Mouse (Mus musculus) embryonic facial prominence, embryonic 12.5 days (tissue): ENCODE results near the gene Slc35f1. TPM values are rescaled to one million over a fixed set of nuclear protein-coding genes. Genes with fewer than 3 reads are reported as not detected.

Experiments
- ATAC-seq: fragments of 200-750 bp; cut with Nextera tagmentation; 2 replicates; pipeline ENCODE4 v1.8.0; 2017; ENCODE audit not compliant: insufficient number of reproducible peaks, insufficient read depth, low FRiP score, low TSS enrichment
- H3K27ac ChIP-seq: fragments of 300-500 bp; sonication (generic); 2 replicates; pipeline ENCODE4 v1.5.1; 2016; ENCODE audit warnings: mild to moderate bottlenecking
- H3K27me3 ChIP-seq: fragments of 300-500 bp; sonication (generic); 2 replicates; pipeline ENCODE4 v1.6.1; 2016; ENCODE audit warnings: mild to moderate bottlenecking, moderate library complexity
- H3K36me3 ChIP-seq: fragments of 300-500 bp; sonication (generic); 2 replicates; pipeline ENCODE4 v1.6.1; 2016; ENCODE audit warnings: mild to moderate bottlenecking
- H3K4me1 ChIP-seq: fragments of 300-500 bp; sonication (generic); 2 replicates; pipeline ENCODE4 v1.6.1; 2016
- H3K4me2 ChIP-seq: fragments of 300-500 bp; sonication (generic); replicated peaks from 2 replicates; pipeline ENCODE4 v1.6.1; 2016; ENCODE audit warnings: mild to moderate bottlenecking, moderate library complexity
- H3K4me3 ChIP-seq: fragments of 300-500 bp; sonication (generic); 2 replicates; pipeline ENCODE4 v1.5.1; 2016; ENCODE audit warnings: mild to moderate bottlenecking
- H3K9ac ChIP-seq: fragments of 300-500 bp; sonication (generic); 2 replicates; pipeline ENCODE4 v1.6.1; 2016; ENCODE audit warnings: mild to moderate bottlenecking, moderate library complexity
- H3K9me3 ChIP-seq: fragments of 300-500 bp; sonication (generic); 2 replicates; pipeline ENCODE4 v1.6.1; 2016; ENCODE audit warnings: mild to moderate bottlenecking, moderate library complexity
- WGBS: fragments of 180-500 bp; shearing (Covaris S2); methylation state at CpG from one replicate; pipeline ENCODE4 v1.1.7; 2016; 5-methylcytosine and 5-hydroxymethylcytosine counted together
- polyA plus RNA-seq: library from polyadenylated mRNA; unstranded; fragments of >200 nt; fragmentation: Nextera tagmentation; extraction: Ambion mirVana; gene quantifications from 2 replicates; pipeline ENCODE4 v1.2.1, GENCODE M21; 2016

Slc35f1 gene
- polyA plus RNA-seq, 1 experiment from 2014 or later = 4.6 TPM

DNA sequence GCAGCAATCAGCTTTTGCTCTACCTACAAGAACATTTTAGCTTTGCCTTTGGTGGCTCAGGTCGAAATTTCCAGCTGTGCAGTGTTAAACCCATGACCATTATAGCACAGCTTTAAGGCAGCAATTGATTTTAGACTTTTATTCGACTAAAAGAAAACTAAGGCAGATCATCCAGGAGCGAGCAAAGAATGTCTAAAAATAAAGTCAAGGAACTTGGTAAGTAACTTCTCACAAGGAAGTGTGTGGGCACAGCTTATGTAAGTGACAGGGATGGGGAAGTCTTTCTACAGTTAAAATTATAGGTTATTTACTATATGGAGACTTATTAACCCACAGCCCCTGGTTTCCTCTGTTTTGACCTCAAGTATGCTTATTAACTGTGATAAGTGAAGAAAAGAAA, 262.2 kb downstream of the Slc35f1 start:
- ATAC-seq = no peak
- no peaks in the 10 kb centered on the region for H3K27me3 ChIP-seq
- no peak overlapping the region for H3K27ac ChIP-seq
- H3K4me2 ChIP-seq = no peak overlapping the region
- H3K4me1 ChIP-seq = no peaks in the 10 kb centered on the region
- no peak overlapping the region for H3K9ac ChIP-seq
- 79% methylated on average over 3 of the region's 3 CpGs for WGBS
- no peaks in the 10 kb centered on the region for H3K9me3 ChIP-seq
- no peak overlapping the region for H3K4me3 ChIP-seq
- no peaks in the 10 kb centered on the region for H3K36me3 ChIP-seq

GRCm38 (mm10) chr10:52956728-52957127, 266.4 kb downstream of the Slc35f1 start:
- Histone ChIP-seq H3K4me3 (no peak overlapping the region), H3K4me2 (no peak overlapping the region), H3K9me3 (no peaks in the 10 kb centered on the region), H3K9ac (no peak overlapping the region), H3K36me3 (no peaks in the 10 kb centered on the region), H3K27me3 (no peaks in the 10 kb centered on the region), H3K4me1 (no peaks in the 10 kb centered on the region), H3K27ac (no peak overlapping the region)
- no peak for ATAC-seq
- WGBS = 72% methylated on average over 4 of the region's 4 CpGs

DNA sequence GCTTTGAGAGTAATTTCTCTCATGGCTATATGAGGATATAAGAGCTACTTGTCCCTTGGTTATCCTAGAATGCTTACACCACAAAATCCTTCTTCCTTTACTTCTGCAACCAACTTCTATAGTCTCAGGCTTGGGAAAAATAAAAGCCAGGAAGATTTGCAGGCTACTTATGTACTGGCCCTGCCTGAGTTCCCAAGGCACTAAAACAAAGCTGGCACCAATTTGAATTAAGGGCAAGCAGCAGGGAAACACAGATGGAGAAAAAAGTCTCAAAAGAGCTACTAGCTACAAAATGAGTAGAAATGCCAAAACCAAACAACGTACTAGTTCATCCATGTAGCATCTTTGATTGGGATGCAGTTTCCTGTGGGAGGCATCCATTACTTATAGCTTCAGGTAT, 288.9 kb downstream of the Slc35f1 start:
- no peak overlapping the region for H3K27ac ChIP-seq
- WGBS = 88% methylated on average over 1 of the region's 1 CpGs
- no peak overlapping the region for H3K9ac ChIP-seq
- H3K4me1 ChIP-seq = no peaks in the 10 kb centered on the region
- H3K9me3 ChIP-seq = no peaks in the 10 kb centered on the region
- H3K36me3 ChIP-seq = no peaks in the 10 kb centered on the region
- no peak overlapping the region for H3K4me2 ChIP-seq
- H3K4me3 ChIP-seq = no peak overlapping the region
- no peaks in the 10 kb centered on the region for H3K27me3 ChIP-seq
- ATAC-seq = no peak

DNA sequence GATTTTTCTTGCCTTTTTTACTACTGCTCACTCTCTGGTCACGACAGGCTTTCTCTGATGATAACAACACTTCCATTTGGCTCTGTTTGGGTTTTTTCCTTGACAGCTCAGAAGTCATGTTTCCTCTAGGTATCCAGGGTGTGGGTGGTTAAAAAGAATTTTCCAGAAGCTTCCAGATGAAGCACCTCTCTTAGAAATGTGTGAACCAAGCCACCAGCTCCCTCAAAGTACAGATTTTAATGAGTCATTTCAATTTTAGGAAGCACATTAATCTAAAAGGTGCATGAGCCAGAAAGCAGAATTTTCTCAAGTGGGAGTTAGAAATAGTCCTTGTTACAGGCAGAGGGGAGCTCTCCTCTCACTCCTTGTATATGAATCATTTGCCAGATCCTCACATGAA, 292.5 kb downstream of the Slc35f1 start:
- no peak overlapping the region for H3K4me2 ChIP-seq
- no peak overlapping the region for H3K9ac ChIP-seq
- no peaks in the 10 kb centered on the region for H3K4me1 ChIP-seq
- 58% methylated on average over 1 of the region's 1 CpGs for WGBS
- H3K36me3 ChIP-seq = no peaks in the 10 kb centered on the region
- H3K9me3 ChIP-seq = no peaks in the 10 kb centered on the region
- H3K27ac ChIP-seq = no peak overlapping the region
- H3K27me3 ChIP-seq = no peaks in the 10 kb centered on the region
- ATAC-seq = no peak
- H3K4me3 ChIP-seq = no peak overlapping the region

- Histone ChIP-seq H3K4me2 (no peak overlapping the region), H3K4me1 (no peaks in the 10 kb centered on the region), H3K36me3 (no peaks in the 10 kb centered on the region), H3K27ac (no peak overlapping the region), H3K9me3 (no peaks in the 10 kb centered on the region), H3K9ac (no peak overlapping the region), H3K4me3 (no peak overlapping the region), H3K27me3 (no peaks in the 10 kb centered on the region)
- 50% methylated on average over 2 of the region's 2 CpGs for WGBS
- no peak for ATAC-seq
Measured at GRCm38 (mm10) chr10:52992246-52992645, 301.9 kb downstream of the Slc35f1 start.

DNA sequence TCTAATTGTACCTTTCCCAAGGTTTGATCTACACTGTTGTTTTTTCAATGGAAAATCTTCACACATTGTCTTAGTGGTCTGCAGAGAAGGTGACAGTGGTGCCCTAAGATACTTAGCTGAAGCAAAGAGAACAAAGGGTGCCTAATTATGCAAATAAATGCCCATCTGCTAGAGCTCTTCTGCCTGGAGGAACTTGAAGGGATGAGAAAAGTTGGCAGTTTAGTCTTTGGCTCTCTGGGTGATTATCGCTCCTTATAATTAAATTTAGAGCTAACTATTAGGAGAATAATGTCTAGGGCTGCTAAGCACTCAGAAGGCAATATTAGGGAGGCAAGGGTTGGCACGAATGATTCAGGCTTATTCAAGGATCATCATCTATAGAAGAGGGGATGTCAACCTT, 306.6 kb downstream of the Slc35f1 start:
- H3K27me3 ChIP-seq = no peaks in the 10 kb centered on the region
- no peaks in the 10 kb centered on the region for H3K4me1 ChIP-seq
- no peak overlapping the region for H3K27ac ChIP-seq
- no peaks in the 10 kb centered on the region for H3K36me3 ChIP-seq
- no peak overlapping the region for H3K4me3 ChIP-seq
- H3K4me2 ChIP-seq = no peak overlapping the region
- H3K9me3 ChIP-seq = no peaks in the 10 kb centered on the region
- ATAC-seq = no peak
- no peak overlapping the region for H3K9ac ChIP-seq
- 74% methylated on average over 2 of the region's 2 CpGs for WGBS

DNA sequence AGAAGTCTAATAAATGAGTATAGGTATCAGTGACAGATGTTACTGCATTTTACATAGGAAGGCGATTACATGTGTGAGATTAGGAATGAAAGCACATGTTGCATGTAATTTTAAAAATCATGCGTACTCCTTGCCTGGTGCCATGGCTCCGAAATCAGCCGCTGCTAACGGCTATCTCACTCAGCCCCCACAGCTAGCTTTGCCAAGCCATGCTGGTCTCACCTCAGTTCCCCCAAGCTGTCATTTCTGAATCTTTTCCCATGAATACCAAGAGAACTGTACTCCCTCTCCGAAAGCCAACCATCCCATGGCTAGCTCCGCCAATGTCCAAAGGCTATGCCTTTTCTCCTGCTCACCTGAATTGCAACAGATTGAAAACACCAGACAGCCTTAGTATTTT, 310.8 kb downstream of the Slc35f1 start:
- H3K27me3 ChIP-seq = no peaks in the 10 kb centered on the region
- no peaks in the 10 kb centered on the region for H3K9me3 ChIP-seq
- no peaks in the 10 kb centered on the region for H3K4me1 ChIP-seq
- H3K36me3 ChIP-seq = no peaks in the 10 kb centered on the region
- no peak for ATAC-seq
- H3K4me3 ChIP-seq = no peak overlapping the region
- H3K9ac ChIP-seq = no peak overlapping the region
- 93% methylated on average over 7 of the region's 7 CpGs for WGBS
- no peak overlapping the region for H3K4me2 ChIP-seq
- no peak overlapping the region for H3K27ac ChIP-seq

- Histone ChIP-seq H3K9ac (no peak overlapping the region), H3K9me3 (no peaks in the 10 kb centered on the region), H3K27me3 (no peaks in the 10 kb centered on the region), H3K27ac (no peak overlapping the region), H3K4me2 (no peak overlapping the region), H3K4me3 (no peak overlapping the region), H3K36me3 (no peaks in the 10 kb centered on the region), H3K4me1 (no peaks in the 10 kb centered on the region)
- WGBS = 94% methylated on average over 1 of the region's 1 CpGs
- no peak for ATAC-seq
Measured at GRCm38 (mm10) chr10:53006229-53007190, 316.2 kb downstream of the Slc35f1 start.

GRCm38 (mm10) chr10:53013878-53014277, 323.5 kb downstream of the Slc35f1 start:
- Histone ChIP-seq H3K4me1 (no peaks in the 10 kb centered on the region), H3K4me2 (no peak overlapping the region), H3K4me3 (no peak overlapping the region), H3K36me3 (no peaks in the 10 kb centered on the region), H3K9me3 (no peaks in the 10 kb centered on the region), H3K9ac (no peak overlapping the region), H3K27ac (no peak overlapping the region), H3K27me3 (no peaks in the 10 kb centered on the region)
- 49% methylated on average over 5 of the region's 5 CpGs for WGBS
- no peak for ATAC-seq

- H3K27me3 ChIP-seq = no peaks in the 10 kb centered on the region
- H3K4me3 ChIP-seq = no peak overlapping the region
- ATAC-seq = no peak
- H3K9ac ChIP-seq = no peak overlapping the region
- no peaks in the 10 kb centered on the region for H3K9me3 ChIP-seq
- no peaks in the 10 kb centered on the region for H3K4me1 ChIP-seq
- no peaks in the 10 kb centered on the region for H3K36me3 ChIP-seq
- H3K4me2 ChIP-seq = no peak overlapping the region
- no peak overlapping the region for H3K27ac ChIP-seq
- WGBS = 38% methylated on average over 4 of the region's 4 CpGs
Measured at GRCm38 (mm10) chr10:53028454-53028853, 338.1 kb downstream of the Slc35f1 start.

GRCm38 (mm10) chr10:53035202-53035601, 344.9 kb downstream of the Slc35f1 start:
- no peak overlapping the region for H3K4me2 ChIP-seq
- no peak for ATAC-seq

GRCm38 (mm10) chr10:53045931-53046330, 355.6 kb downstream of the Slc35f1 start:
- Histone ChIP-seq H3K36me3 (no peaks in the 10 kb centered on the region), H3K4me3 (no peak overlapping the region), H3K27ac (no peak overlapping the region), H3K9ac (no peak overlapping the region), H3K4me2 (no peak overlapping the region), H3K4me1 (no peaks in the 10 kb centered on the region), H3K27me3 (no peaks in the 10 kb centered on the region), H3K9me3 (no peaks in the 10 kb centered on the region)
- ATAC-seq = no peak

More at GRCm38 (mm10) chr10:53035202-53035601, 344.9 kb downstream of the Slc35f1 start:
- Histone ChIP-seq H3K27ac (no peak overlapping the region), H3K4me1 (no peaks in the 10 kb centered on the region), H3K36me3 (no peaks in the 10 kb centered on the region), H3K4me3 (no peak overlapping the region), H3K27me3 (no peaks in the 10 kb centered on the region), H3K9me3 (no peaks in the 10 kb centered on the region), H3K9ac (no peak overlapping the region)
- WGBS = 35% methylated on average over 1 of the region's 1 CpGs
